In the genomic region with DNA sequence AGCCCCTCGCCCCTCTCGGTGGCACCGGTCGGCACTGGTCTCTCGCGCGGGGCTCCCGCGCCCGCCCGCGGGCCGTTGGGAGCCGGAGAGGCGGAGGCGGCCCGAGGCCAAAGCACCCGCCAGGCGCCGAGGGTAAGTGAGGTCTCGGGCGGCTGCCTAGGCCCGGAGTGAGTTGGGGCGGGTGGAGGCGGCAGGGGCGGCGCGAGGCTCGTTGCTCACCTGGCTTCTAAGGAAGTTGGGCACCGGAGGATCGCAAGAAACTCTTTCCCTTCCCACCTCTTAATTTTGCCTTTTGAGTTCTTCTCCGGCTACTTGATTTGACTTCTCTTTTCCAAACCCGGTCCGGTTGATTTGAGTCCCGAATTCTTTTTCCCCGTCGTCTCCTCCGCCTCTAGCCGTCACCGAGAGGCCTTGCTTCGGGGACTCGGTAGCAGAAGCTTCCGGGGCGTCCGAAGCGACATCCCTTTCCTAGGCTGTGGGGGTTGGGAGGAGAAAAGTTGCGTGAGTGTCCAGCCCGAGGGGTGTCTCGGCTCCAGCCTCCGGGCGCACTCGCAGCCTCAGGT, we compare ENCODE assay signal across 8 mouse cellular contexts. TPM values are rescaled to one million over a fixed set of nuclear protein-coding genes. Genes with fewer than 3 reads are reported as not detected.
DNase-seq lines count a peak whose midpoint lies in the region; ATAC-seq and TF ChIP-seq lines count a peak whose summit lies in the region.

No protein-coding gene starts in this region.

- H3K36me3 ChIP-seq in intestine, embryonic 15.5 days, result peaks cover 6% of the 10 kb centered on the region; the same call in 1 of the 2 replicates
- peaks cover 12% of the 10 kb centered on the region for H3K36me3 ChIP-seq in liver, adult 2 months (ENCODE audit: control insufficient read depth, insufficient read depth, low read length)
- no peaks in the 10 kb centered on the region for H3K36me3 ChIP-seq in stomach, embryonic 16.5 days (ENCODE audit: control insufficient read depth, insufficient read depth, low read length)

- no peak for TF ChIP-seq POLR2A in liver, adult 2 months (IDR thresholded peaks at IDR 0.05; ENCODE audit: extremely low read depth, insufficient read depth, low read length)

- H3K9ac ChIP-seq in intestine, embryonic 15.5 days, result peak overlapping the region; percentile 96
- H3K9ac ChIP-seq in liver, adult 2 months (ENCODE audit: low read depth, low read length), result peak overlapping the region; percentile 98
- H3K9ac ChIP-seq in stomach, embryonic 16.5 days (ENCODE audit: low read length), result peak overlapping the region; percentile 94

- no peaks in the 10 kb centered on the region for H3K9me3 ChIP-seq in intestine, embryonic 15.5 days
- no peaks in the 10 kb centered on the region for H3K9me3 ChIP-seq in stomach, embryonic 16.5 days (replicated peaks; ENCODE audit: control insufficient read depth, low read length)

- peak; percentile 44 for ATAC-seq in intestine, embryonic 15.5 days
- peak; percentile 34; the same call in 1 of the 2 replicates for ATAC-seq in monocyte, adult 5-6 weeks (replicated peaks; ENCODE audit: insufficient number of reproducible peaks, low FRiP score, low TSS enrichment, poor library complexity, severe bottlenecking)
- ATAC-seq in stomach, embryonic 16.5 days (ENCODE audit: insufficient read depth, low FRiP score), result peak; percentile 23; the same call in 1 of the 2 replicates

- H3K4me3 ChIP-seq in intestine, embryonic 15.5 days (replicated peaks), result peak overlapping the region; percentile 84
- H3K4me3 ChIP-seq in liver, adult 2 months (ENCODE audit: insufficient read depth, low read depth, low read length), result peak overlapping the region; percentile 82
- H3K4me3 ChIP-seq in stomach, embryonic 16.5 days (replicated peaks; ENCODE audit: low read length), result peak overlapping the region; percentile 85

- no peaks in the 10 kb centered on the region for H3K4me1 ChIP-seq in intestine, embryonic 15.5 days (replicated peaks)
- H3K4me1 ChIP-seq in liver, adult 2 months (ENCODE audit: control insufficient read depth, insufficient read depth, low read length), result peaks cover 2% of the 10 kb centered on the region; the same call in 1 of the 2 replicates
- H3K4me1 ChIP-seq in stomach, embryonic 16.5 days (ENCODE audit: control insufficient read depth, insufficient read depth, low read length), result peaks cover 8% of the 10 kb centered on the region; the same call in 1 of the 2 replicates

- peak overlapping the region; percentile 75 for H3K4me2 ChIP-seq in intestine, embryonic 15.5 days (replicated peaks)
- peak overlapping the region; percentile 85 for H3K4me2 ChIP-seq in stomach, embryonic 16.5 days (ENCODE audit: low read depth, low read length)

- WGBS in intestine, embryonic 15.5 days, result under 1% methylated on average over 52 of the region's 52 CpGs
- WGBS in liver, adult 2 months, result under 1% methylated on average over 52 of the region's 52 CpGs
- WGBS in stomach, embryonic 16.5 days, result under 1% methylated on average over 51 of the region's 52 CpGs

- peak; percentile 13 for DNase-seq in ovary, postnatal 14 days (ENCODE audit: low spot score)
- DNase-seq in ovary, postnatal 10 days (ENCODE audit: low spot score), result no peak
- DNase-seq in cerebellum, postnatal 14 days, result peak; percentile 63 to 71
- peak; percentile 56 for DNase-seq in gastrocnemius, postnatal 10 days
- peak; percentile 57 for DNase-seq in liver, adult 2 months (ENCODE audit: extremely low read depth, low read depth, low spot score)

- peak overlapping the region; percentile 95 for H3K27ac ChIP-seq in intestine, embryonic 15.5 days
- H3K27ac ChIP-seq in liver, adult 2 months (replicated peaks; ENCODE audit: insufficient read depth, low read depth, low read length), result peak overlapping the region; percentile 99
- H3K27ac ChIP-seq in stomach, embryonic 16.5 days (ENCODE audit: low read length), result peak overlapping the region; percentile 86

- H3K79me2 ChIP-seq in liver, adult 2 months (ENCODE audit: control insufficient read depth, insufficient read depth, low read length), result peaks cover 14% of the 10 kb centered on the region; the same call in 1 of the 2 replicates

- TF ChIP-seq CTCF in liver, adult 2 months (IDR thresholded peaks at IDR 0.05; ENCODE audit: low read depth, low read length), result no peak

- no peaks in the 10 kb centered on the region for H3K27me3 ChIP-seq in intestine, embryonic 15.5 days (replicated peaks)
- no peaks in the 10 kb centered on the region for H3K27me3 ChIP-seq in liver, adult 2 months (ENCODE audit: control insufficient read depth, insufficient read depth, low read length)
- H3K27me3 ChIP-seq in stomach, embryonic 16.5 days (ENCODE audit: control insufficient read depth, insufficient read depth, low read length), result no peaks in the 10 kb centered on the region

RNA-seq across cellular contexts. Expression of a gene that starts 0.6 kb away (rescaled TPM):
- 10 to 100 TPM; 45.7 to 48.3 TPM for total RNA-seq in gastrocnemius, postnatal 10 days (2021)
- 25.3 and 29.0 TPM in 2 replicates for polyA plus RNA-seq in intestine, embryonic 15.5 days (2015; fragmentation: Nextera tagmentation; extraction: Ambion mirVana)
- total RNA-seq in liver, adult 2 months (2014; rRNA removed), result 60.5 and 63.4 TPM in 2 replicates
- 5.8 and 6.8 TPM in 2 replicates for polyA plus RNA-seq in liver, adult 2 months (2012; rRNA removed)
- 153 to 163 TPM (median 159 TPM) in 3 replicates for total RNA-seq in monocyte, adult 5-6 weeks (2017)
- polyA plus RNA-seq in stomach, embryonic 16.5 days (2015; fragmentation: Nextera tagmentation; extraction: Ambion mirVana), result 17.4 and 22.5 TPM in 2 replicates
